Mouse (Mus musculus) liver, embryonic 14.5 days (tissue): ENCODE results near the gene Taldo1. TPM values are rescaled to one million over a fixed set of nuclear protein-coding genes. Genes with fewer than 3 reads are reported as not detected.

ENCODE experiments used
- ATAC-seq: fragments of 200-750 bp; cut with Nextera tagmentation; 2 replicates; pipeline ENCODE4 v1.8.0; 2017; ENCODE audit warnings: moderate number of reproducible peaks, mild to moderate bottlenecking, moderate library complexity; ENCODE audit not compliant: insufficient read depth
- DNase-seq, 3 experiments: peaks; one replicate each; pipeline ENCODE4 v3.0.0-alpha.2; 2012 to 2013; ENCODE audit warnings: low read depth in 3 of 3, low spot score in 3 of 3
- H3K27ac ChIP-seq: fragments of 300-500 bp; sonication (generic); 2 replicates; pipeline ENCODE4 v1.5.1; 2014; ENCODE audit warnings: moderate library complexity, mild to moderate bottlenecking, control low read depth, inconsistent platforms
- H3K27me3 ChIP-seq: fragments of 300-500 bp; sonication (generic); 2 replicates; pipeline ENCODE4 v1.6.1; 2014; ENCODE audit warnings: mild to moderate bottlenecking, low read length, moderate library complexity; ENCODE audit not compliant: control insufficient read depth, insufficient read depth
- H3K36me3 ChIP-seq: fragments of 300-500 bp; sonication (generic); replicated peaks from 2 replicates; pipeline ENCODE4 v1.6.1; 2014; ENCODE audit warnings: low read depth; ENCODE audit not compliant: control insufficient read depth, insufficient read depth
- H3K4me1 ChIP-seq, 2 experiments: fragments of 200-500 bp in 1 of 2; fragments of 300-500 bp in 1 of 2; sonication (generic) in 1 of 2; replicated peaks; 2 replicates each; pipeline ENCODE4 v1.6.1; 2012 to 2014; ENCODE audit warnings: antibody characterized with exemption in 1 of 2, inconsistent platforms in 1 of 2, low read length in 1 of 2; ENCODE audit not compliant: control insufficient read depth in 2 of 2, insufficient read depth in 2 of 2
- H3K4me2 ChIP-seq: fragments of 300-500 bp; sonication (generic); 2 replicates; pipeline ENCODE4 v1.6.1; 2014; ENCODE audit warnings: low read depth, mild to moderate bottlenecking, control low read depth, moderate library complexity
- H3K4me3 ChIP-seq, 2 experiments: fragments of 200-500 bp in 1 of 2; fragments of 300-500 bp in 1 of 2; sonication (generic) in 1 of 2; 2 replicates each; pipeline ENCODE4 v1.5.1; 2012 to 2014; ENCODE audit warnings: low read depth in 2 of 2, low read length in 2 of 2, mild to moderate bottlenecking in 2 of 2, control low read depth in 1 of 2, inconsistent platforms in 1 of 2, moderate library complexity in 1 of 2; ENCODE audit not compliant: insufficient read depth in 1 of 2
- H3K9ac ChIP-seq: fragments of 300-500 bp; sonication (generic); replicated peaks from 2 replicates; pipeline ENCODE4 v1.6.1; 2014; ENCODE audit warnings: mild to moderate bottlenecking, control low read depth, moderate library complexity
- H3K9me3 ChIP-seq: fragments of 300-500 bp; sonication (generic); 2 replicates; pipeline ENCODE4 v1.6.1; 2016; ENCODE audit warnings: low read length, mixed read lengths; ENCODE audit not compliant: control insufficient read depth
- CTCF ChIP-seq: IDR thresholded peaks from 2 replicates; pipeline ENCODE4 v1.5.1; 2016; ENCODE audit warnings: antibody characterized with exemption, low read depth, control low read depth
- EP300 ChIP-seq: IDR thresholded peaks from 2 replicates; pipeline ENCODE4 v1.6.1; 2016; ENCODE audit warnings: antibody characterized with exemption, low read depth
- WGBS: fragments of 180-500 bp; shearing (Covaris S2); extraction: QIAGEN DNeasy Blood & Tissue Kit; methylation state at CpG from one replicate; pipeline ENCODE4 v1.1.7; 2014; ENCODE audit not compliant: insufficient replicate concordance; 5-methylcytosine and 5-hydroxymethylcytosine counted together
- polyA plus RNA-seq, 2 experiments: library from polyadenylated mRNA; depleted of rRNA in 1 of 2; stranded (reverse) in 1 of 2; unstranded in 1 of 2; fragments of >200 nt; fragmentation: Nextera tagmentation in 1 of 2; extraction: Ambion mirVana in 1 of 2; gene quantifications; 2 replicates each; pipeline versions ENCODE4 v1.2.1 to v1.2.3; 2012 to 2014

The Taldo1 gene
- 212 and 266 TPM in 2 replicates for polyA plus RNA-seq (2012; rRNA removed)
- polyA plus RNA-seq (2014; fragmentation: Nextera tagmentation; extraction: Ambion mirVana): 427 and 428 TPM in 2 replicates

GRCm38 (mm10) chr7:141391625-141392551, at the start of gene Taldo1:
TSS of gene Taldo1 (plus strand) at chr7:141392199.
- peaks cover 17% of the 10 kb centered on the region for H3K36me3 ChIP-seq
- H3K27me3 ChIP-seq: no peaks in the 10 kb centered on the region
- peak within 1 kb of the TSS; percentile 99 for H3K27ac ChIP-seq
- TF ChIP-seq CTCF (0 out of 2 replicates have a peak, but pooled peaks have one; percentile 2), EP300 (no peak)
- H3K9ac ChIP-seq: peak within 1 kb of the TSS; percentile 97
- peak within 1 kb of the TSS; percentile 98 for H3K4me2 ChIP-seq
- under 1% methylated on average over 57 of the region's 57 CpGs for WGBS
- no peaks in the 10 kb centered on the region for H3K9me3 ChIP-seq
- peak; percentile 80 for ATAC-seq
- peak; percentile 97 to 98 (median 97) for DNase-seq
- peak within 1 kb of the TSS; percentile 86 to 90 for H3K4me3 ChIP-seq
- peaks cover 57 to 69% of the 10 kb centered on the region in 2 experiments for H3K4me1 ChIP-seq

- Histone ChIP-seq H3K4me3 (no peak overlapping the region), H3K36me3 (no peaks in the 10 kb centered on the region), H3K27ac (no peak overlapping the region), H3K9ac (no peak overlapping the region), H3K9me3 (no peaks in the 10 kb centered on the region), H3K27me3 (no peaks in the 10 kb centered on the region), H3K4me2 (no peak overlapping the region), H3K4me1 (peaks cover 7 to 10% of the 10 kb centered on the region in 2 experiments)
- 59% methylated on average over 2 of the region's 2 CpGs for WGBS
- no peak for TF ChIP-seq CTCF
- no peak for TF ChIP-seq EP300
- no peak for ATAC-seq
- no peak for DNase-seq
Observed at GRCm38 (mm10) chr7:141343230-141343629, 48.8 kb upstream of the Taldo1 start.

- H3K4me1 ChIP-seq: peaks cover 2 to 7% of the 10 kb centered on the region in 2 experiments; a peak in 3 of 4 replicates
- no peak for ATAC-seq
- H3K4me2 ChIP-seq: no peak overlapping the region
- H3K9me3 ChIP-seq: no peaks in the 10 kb centered on the region
- H3K36me3 ChIP-seq: no peaks in the 10 kb centered on the region
- no peaks in the 10 kb centered on the region for H3K27me3 ChIP-seq
- H3K27ac ChIP-seq: no peak overlapping the region
- no peak overlapping the region for H3K9ac ChIP-seq
- WGBS: 51% methylated on average over 7 of the region's 7 CpGs
- no peak overlapping the region for H3K4me3 ChIP-seq
- no peak for TF ChIP-seq CTCF
- no peak for TF ChIP-seq EP300
- DNase-seq: no peak
Observed at GRCm38 (mm10) chr7:141343696-141344095, 48.3 kb upstream of the Taldo1 start.

- peaks cover 0 to 7% of the 10 kb centered on the region in 2 experiments; a peak in 2 of 4 replicates for H3K4me1 ChIP-seq
- no peak overlapping the region for H3K4me2 ChIP-seq
- ATAC-seq (no peak), DNase-seq (no peak)
- H3K27ac ChIP-seq: no peak overlapping the region
- 65% methylated on average over 5 of the region's 5 CpGs for WGBS
- no peak overlapping the region for H3K4me3 ChIP-seq
- no peaks in the 10 kb centered on the region for H3K27me3 ChIP-seq
- H3K9me3 ChIP-seq: no peaks in the 10 kb centered on the region
- TF ChIP-seq EP300 (no peak), CTCF (no peak)
- H3K36me3 ChIP-seq: no peaks in the 10 kb centered on the region
- H3K9ac ChIP-seq: no peak overlapping the region
Observed at GRCm38 (mm10) chr7:141344787-141345186, 47.2 kb upstream of the Taldo1 start.

GRCm38 (mm10) chr7:141351061-141351460, 40.9 kb upstream of the Taldo1 start:
- WGBS: 63% methylated on average over 6 of the region's 6 CpGs
- ATAC-seq (no peak), DNase-seq (no peak)
- Histone ChIP-seq H3K4me2 (no peak overlapping the region), H3K27ac (no peak overlapping the region), H3K4me3 (no peak overlapping the region), H3K9ac (no peak overlapping the region), H3K27me3 (no peaks in the 10 kb centered on the region), H3K9me3 (no peaks in the 10 kb centered on the region), H3K36me3 (no peaks in the 10 kb centered on the region), H3K4me1 (no peaks in the 10 kb centered on the region; a peak in 1 of 4 replicates)
- no peak for TF ChIP-seq CTCF
- no peak for TF ChIP-seq EP300
